Mouse (Mus musculus) limb, embryonic 10.5 days (tissue): ENCODE data around the gene Cabp1. TPM values are rescaled to one million over a fixed set of nuclear protein-coding genes. Genes with fewer than 3 reads are reported as not detected.

Source experiments
- DNase-seq: peaks from one replicate; pipeline ENCODE4 v3.0.0-alpha.2; 2017; ENCODE audit warnings: low spot score
- H3K27ac ChIP-seq: fragments of 300-500 bp; sonication (generic); 2 replicates; pipeline ENCODE4 v1.5.1; 2016; ENCODE audit warnings: mild to moderate bottlenecking
- H3K27me3 ChIP-seq: fragments of 300-500 bp; sonication (generic); 2 replicates; pipeline ENCODE4 v1.6.1; 2016; ENCODE audit warnings: low read depth, mild to moderate bottlenecking; ENCODE audit not compliant: poor library complexity, severe bottlenecking
- H3K36me3 ChIP-seq: fragments of 300-500 bp; sonication (generic); 2 replicates; pipeline ENCODE4 v1.6.1; 2016; ENCODE audit warnings: mild to moderate bottlenecking, moderate library complexity
- H3K4me1 ChIP-seq: fragments of 300-500 bp; sonication (generic); 2 replicates; pipeline ENCODE4 v1.6.1; 2016
- H3K4me3 ChIP-seq: fragments of 300-500 bp; sonication (generic); 2 replicates; pipeline ENCODE4 v1.5.1; 2016; ENCODE audit warnings: mild to moderate bottlenecking, moderate library complexity
- H3K9me3 ChIP-seq: fragments of 300-500 bp; sonication (generic); replicated peaks from 2 replicates; pipeline ENCODE4 v1.6.1; 2016; ENCODE audit warnings: mild to moderate bottlenecking
- WGBS: fragments of 180-500 bp; shearing (Covaris S2); methylation state at CpG from one replicate; pipeline ENCODE4 v1.1.7; 2016; 5-methylcytosine and 5-hydroxymethylcytosine counted together
- polyA plus RNA-seq: library from polyadenylated mRNA; unstranded; fragments of >200 nt; fragmentation: Nextera tagmentation; extraction: Ambion mirVana; gene quantifications from 2 replicates; pipeline ENCODE4 v1.2.1, GENCODE M21; 2016

Cabp1 gene
- polyA plus RNA-seq, 1 experiment from 2014 or later, result 1.9 TPM

GRCm38 (mm10) chr5:115118961-115119570 lies 75.1 kb downstream of the Cabp1 start, which contains the start of gene Acads:
Gene Acads (minus strand): TSS chr5:115119346.
- peaks cover 14% of the 10 kb centered on the region for H3K4me1 ChIP-seq
- WGBS, result under 1% methylated on average over 39 of the region's 39 CpGs
- H3K9me3 ChIP-seq, result no peaks in the 10 kb centered on the region
- no peaks in the 10 kb centered on the region for H3K27me3 ChIP-seq
- peaks cover 65% of the 10 kb centered on the region for H3K36me3 ChIP-seq
- peak; percentile 90 for DNase-seq
- peak within 1 kb of the TSS; percentile 92 for H3K27ac ChIP-seq
- peak within 1 kb of the TSS; percentile 87 for H3K4me3 ChIP-seq

Other genes starting within 250 kb of the Cabp1 start
- 0.09 and 0.11 TPM in 2 replicates for gene Hnf1a, start 223.3 kb downstream of the Cabp1 start, polyA plus RNA-seq
- gene Sppl3, start 183.2 kb downstream of the Cabp1 start, polyA plus RNA-seq, result 15.2 and 15.3 TPM in 2 replicates
- 24.9 and 26.2 TPM in 2 replicates for gene Gm10401, start 96.1 kb downstream of the Cabp1 start, polyA plus RNA-seq
- gene Acads, start 75.0 kb downstream of the Cabp1 start, polyA plus RNA-seq, result 91.6 and 91.9 TPM in 2 replicates
- 77.0 and 78.3 TPM in 2 replicates for gene Unc119b, start 59.4 kb downstream of the Cabp1 start, polyA plus RNA-seq
- gene Mlec, start 36.2 kb downstream of the Cabp1 start, polyA plus RNA-seq, result 92.0 and 94.3 TPM in 2 replicates
- gene Pop5, start 41.5 kb upstream of the Cabp1 start, polyA plus RNA-seq, result 130 and 157 TPM in 2 replicates
- 159 and 160 TPM in 2 replicates for gene Rnf10, start 78.5 kb upstream of the Cabp1 start, polyA plus RNA-seq
- gene Coq5, start 85.3 kb upstream of the Cabp1 start, polyA plus RNA-seq, result 54.1 and 57.2 TPM in 2 replicates
- gene Dynll1, start 106.6 kb upstream of the Cabp1 start, polyA plus RNA-seq, result 1,816 and 1,865 TPM in 2 replicates
- gene Srsf9, start 132.8 kb upstream of the Cabp1 start, polyA plus RNA-seq, result 444 and 468 TPM in 2 replicates
- 33.3 and 34.1 TPM in 2 replicates for gene Gatc, start 146.8 kb upstream of the Cabp1 start, polyA plus RNA-seq
- 55.0 and 60.0 TPM in 2 replicates for gene Triap1, start 146.8 kb upstream of the Cabp1 start, polyA plus RNA-seq
- 718 and 743 TPM in 2 replicates for gene Cox6a1, start 154.6 kb upstream of the Cabp1 start, polyA plus RNA-seq
- 54.0 and 60.6 TPM in 2 replicates for gene Msi1, start 235.2 kb upstream of the Cabp1 start, polyA plus RNA-seq